Mouse (Mus musculus): Measurements from ENCODE around the gene Spaca3.

Gene Spaca3

GRCm38 (mm10) chr11:80868039-80868438 is 9.9 kb downstream of the Spaca3 start:
- DNase-seq (ENCODE audit: low spot score), result no peak

GRCm38 (mm10) chr11:80872509-80873474 is 14.6 kb downstream of the Spaca3 start:
- peak; percentile 50 for DNase-seq (ENCODE audit: low spot score)

GRCm38 (mm10) chr11:80877131-80877651 is 19.0 kb downstream of the Spaca3 start:
- DNase-seq (ENCODE audit: low spot score), result no peak

GRCm38 (mm10) chr11:80878026-80878425 is 19.9 kb downstream of the Spaca3 start:
- no peak for DNase-seq (ENCODE audit: low spot score)

- DNase-seq (ENCODE audit: low spot score), result no peak
Measured at GRCm38 (mm10) chr11:80882229-80882810, 24.2 kb downstream of the Spaca3 start.

GRCm38 (mm10) chr11:80884521-80885231 is 26.5 kb downstream of the Spaca3 start:
- DNase-seq (ENCODE audit: low spot score), result no peak

GRCm38 (mm10) chr11:80886365-80886764 is 28.2 kb downstream of the Spaca3 start:
- DNase-seq (ENCODE audit: low spot score), result no peak

GRCm38 (mm10) chr11:80887021-80887420 is 28.9 kb downstream of the Spaca3 start:
- DNase-seq (ENCODE audit: low spot score), result no peak

- DNase-seq (ENCODE audit: low spot score), result no peak
Measured at GRCm38 (mm10) chr11:80889336-80890063, 31.3 kb downstream of the Spaca3 start.

- no peak for DNase-seq (ENCODE audit: low spot score)
Measured at GRCm38 (mm10) chr11:80895853-80896252, 37.7 kb downstream of the Spaca3 start.

- no peak for DNase-seq (ENCODE audit: low spot score)
Measured at GRCm38 (mm10) chr11:80900555-80900954, 42.4 kb downstream of the Spaca3 start.

GRCm38 (mm10) chr11:80902664-80903063 is 44.5 kb downstream of the Spaca3 start:
- no peak for DNase-seq (ENCODE audit: low spot score)

- DNase-seq (ENCODE audit: low spot score), result no peak
Measured at GRCm38 (mm10) chr11:80903426-80903825, 45.3 kb downstream of the Spaca3 start.

- no peak for DNase-seq (ENCODE audit: low spot score)
Measured at GRCm38 (mm10) chr11:80904559-80904958, 46.4 kb downstream of the Spaca3 start.

- DNase-seq (ENCODE audit: low spot score), result no peak
Measured at GRCm38 (mm10) chr11:80906456-80906855, 48.3 kb downstream of the Spaca3 start.

- DNase-seq (ENCODE audit: low spot score), result no peak
Measured at GRCm38 (mm10) chr11:80907820-80908219, 49.7 kb downstream of the Spaca3 start.

- no peak for DNase-seq (ENCODE audit: low spot score)
Measured at GRCm38 (mm10) chr11:80912721-80913120, 54.6 kb downstream of the Spaca3 start.

- no peak for DNase-seq (ENCODE audit: low spot score)
Measured at GRCm38 (mm10) chr11:80913408-80914024, 55.4 kb downstream of the Spaca3 start.

All from spleen, adult 12 weeks (tissue).